Mouse (Mus musculus): ENCODE measurements around the gene Gm45623.

The Gm45623 gene

DNA sequence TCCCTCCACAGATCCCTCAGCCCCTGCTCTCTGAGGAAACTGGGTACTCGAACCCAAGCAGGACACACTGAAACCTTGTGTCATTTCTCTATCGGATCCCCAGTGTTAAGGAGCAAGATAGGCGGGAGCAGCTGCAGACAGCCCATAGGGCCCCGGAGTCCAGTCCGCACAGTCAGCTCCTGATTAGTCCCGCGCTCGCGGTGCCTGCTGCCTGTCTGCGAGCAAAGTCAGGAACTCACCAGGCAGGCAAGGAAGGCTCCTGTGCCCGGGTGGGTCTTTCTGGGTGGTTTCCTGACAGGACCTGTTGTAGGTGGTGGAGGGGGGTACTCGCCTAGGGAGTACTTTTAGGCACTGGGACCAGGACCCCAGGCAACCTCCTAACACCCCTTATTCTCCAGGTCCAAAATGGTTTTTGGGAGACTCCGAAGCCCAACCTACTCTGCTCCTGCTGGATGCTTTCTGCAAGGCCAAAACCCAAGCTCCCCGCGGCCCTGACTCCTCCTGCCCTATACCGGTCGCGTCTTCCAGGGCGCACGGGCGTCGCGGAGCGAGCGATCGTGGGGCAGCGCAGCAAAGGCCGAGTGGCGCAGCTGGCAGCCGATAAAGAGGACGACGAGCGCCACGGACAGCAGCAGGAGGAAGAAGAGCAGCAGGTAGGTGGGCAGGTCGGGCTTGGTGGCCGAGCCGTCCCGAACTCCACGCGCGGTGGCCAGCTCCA, 994 bp downstream of the Gm45623 start:
- DNase-seq (ENCODE audit: low read depth in 1 of 2, low spot score in 2 of 2) = no peak

DNA sequence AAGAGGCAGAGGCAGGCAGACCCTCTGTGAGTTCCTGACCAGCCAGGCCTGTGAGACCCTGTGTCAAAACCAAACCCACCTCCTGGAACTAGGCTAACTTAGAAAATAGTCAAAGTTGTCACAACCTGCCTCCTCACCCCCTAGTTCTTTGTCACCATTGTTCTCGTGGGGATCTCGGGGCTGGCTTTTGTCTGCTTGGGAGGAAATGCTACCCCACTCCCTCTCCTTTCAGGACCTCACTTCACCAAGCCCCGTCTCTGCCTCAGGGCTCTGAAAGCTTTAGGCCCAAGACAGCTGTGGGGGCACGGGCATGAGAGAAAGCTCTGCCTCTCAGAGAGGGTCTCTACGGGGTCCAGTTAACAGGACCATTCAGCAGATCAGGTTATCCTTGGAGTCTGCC, 1.9 kb downstream of the Gm45623 start:
- DNase-seq (ENCODE audit: low read depth in 1 of 2, low spot score in 2 of 2) = no peak

DNA sequence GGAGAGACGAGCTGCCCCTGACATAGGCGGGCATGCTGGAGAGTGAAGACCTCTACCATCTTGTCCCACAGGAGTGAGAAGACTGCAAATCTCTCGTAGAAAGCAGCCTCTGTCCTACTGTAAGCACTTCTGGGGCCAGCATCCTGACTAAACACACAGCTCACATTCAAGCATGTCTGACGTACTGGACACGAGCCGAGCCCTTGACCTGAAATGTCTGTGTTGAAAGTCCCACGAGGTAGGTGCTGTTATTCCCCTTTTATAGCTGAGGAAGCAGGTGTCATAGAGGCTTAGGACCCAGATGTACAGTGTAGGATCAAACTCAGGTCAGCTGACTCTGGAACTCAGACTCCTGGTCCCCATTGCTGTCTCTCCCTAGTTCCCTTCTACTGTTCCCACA, 4.2 kb downstream of the Gm45623 start:
- no peak for DNase-seq (ENCODE audit: low read depth in 1 of 2, low spot score in 2 of 2)

DNA sequence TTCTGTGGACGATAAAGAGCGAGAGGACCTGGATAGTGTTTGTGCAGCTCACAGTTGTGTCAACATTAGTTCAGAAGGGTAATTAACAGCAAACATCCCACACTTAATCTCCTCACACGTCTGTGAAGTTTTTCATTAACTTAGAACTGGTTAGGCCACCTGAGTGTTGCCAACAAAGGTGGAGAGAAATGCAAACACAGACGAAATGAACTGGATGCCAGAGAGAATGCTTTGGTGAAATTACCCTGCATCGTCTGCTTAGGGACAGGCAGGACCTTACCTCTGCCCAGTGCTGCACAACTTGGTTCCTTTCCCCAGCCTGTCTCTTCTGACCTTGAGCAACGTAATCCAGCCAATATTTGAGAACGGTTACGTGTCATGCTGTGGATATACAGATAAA, 6.1 kb downstream of the Gm45623 start:
- no peak for DNase-seq (ENCODE audit: low read depth in 1 of 2, low spot score in 2 of 2)

DNA sequence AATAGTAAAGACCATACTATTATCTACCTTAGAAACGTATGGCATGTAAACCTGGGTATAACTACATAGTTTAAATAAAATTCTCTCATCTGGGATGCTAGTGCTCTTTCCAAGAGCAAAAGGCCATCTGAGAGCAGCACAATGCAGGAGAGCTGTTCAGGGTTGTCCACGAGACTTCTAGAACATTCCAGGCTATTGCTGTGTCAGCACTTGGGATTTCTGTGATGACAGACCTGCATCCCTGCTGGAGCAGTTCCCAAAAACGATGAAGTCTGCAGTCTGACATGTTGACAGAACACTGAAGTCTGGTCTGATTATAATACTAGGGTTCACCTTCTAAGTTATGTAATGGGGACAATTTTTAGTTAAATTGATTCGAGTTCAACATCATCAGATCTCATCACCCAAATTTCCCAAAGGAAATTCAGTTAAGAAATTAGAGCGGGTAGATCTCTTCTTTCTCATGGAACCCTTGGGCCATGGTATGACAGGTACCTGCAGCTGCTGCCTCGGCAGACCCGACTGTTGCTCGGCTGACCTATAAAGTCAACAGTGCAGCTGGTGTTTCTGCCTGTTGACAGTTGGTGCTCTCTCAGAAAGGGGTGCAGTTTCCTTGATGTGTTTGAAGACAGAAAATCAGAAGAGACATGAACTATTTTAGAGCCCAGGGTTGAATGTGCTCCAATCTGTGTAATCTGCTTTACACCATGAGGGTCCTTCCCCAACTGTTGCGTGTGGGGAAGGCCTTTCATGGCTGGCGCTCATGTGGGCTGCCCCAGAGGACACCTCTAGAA, 6.7 kb downstream of the Gm45623 start:
- DNase-seq (ENCODE audit: low read depth in 1 of 2, low spot score in 2 of 2) = no peak

DNA sequence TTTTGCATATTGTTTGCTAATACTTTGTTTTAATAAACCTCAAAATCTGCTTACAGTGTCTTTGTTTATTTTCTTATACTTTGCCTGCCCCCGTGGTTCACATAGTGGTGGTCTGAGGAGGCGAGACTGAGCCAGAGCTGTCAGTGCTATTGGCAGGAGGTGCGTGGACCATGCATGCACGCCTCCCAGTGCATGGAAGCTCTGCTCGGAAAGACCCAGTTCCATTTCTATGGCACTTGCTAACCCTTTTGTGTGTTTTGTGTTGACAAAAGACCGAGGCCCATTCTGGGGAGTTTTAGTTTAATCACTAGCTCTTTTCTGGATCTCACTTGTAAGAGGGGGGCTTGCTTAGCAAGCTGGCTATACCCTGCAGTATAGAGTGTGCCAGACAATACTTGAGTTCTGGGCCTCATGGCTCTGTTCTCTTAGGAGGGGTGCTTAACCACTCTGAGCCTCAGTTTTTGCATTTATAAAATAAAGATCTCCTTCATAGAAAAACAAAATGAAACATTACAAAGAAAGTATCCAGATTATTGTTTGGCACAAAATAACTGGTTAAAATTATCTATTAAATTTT, 11.2 kb downstream of the Gm45623 start:
- no peak for DNase-seq (ENCODE audit: low read depth in 1 of 2, low spot score in 2 of 2)

DNA sequence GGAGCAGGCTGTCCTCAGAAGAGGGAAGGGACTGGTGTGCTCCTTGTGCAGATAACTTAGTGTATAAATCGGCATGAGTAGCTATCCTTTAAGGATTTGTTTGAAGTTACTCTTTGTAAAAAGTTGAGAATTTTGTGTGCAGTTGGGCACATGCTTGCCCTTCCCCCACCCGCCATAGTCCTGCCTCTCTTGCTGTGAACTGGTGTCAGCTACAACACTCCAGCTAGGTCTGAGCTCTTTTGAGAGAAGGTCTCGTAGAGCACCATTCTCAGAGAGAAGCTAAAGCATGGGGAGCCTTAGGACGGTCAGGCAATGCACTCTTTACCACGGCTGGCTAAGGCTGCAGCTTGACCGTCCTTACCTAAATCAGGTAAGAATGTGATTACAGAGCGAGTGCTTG, 11.9 kb downstream of the Gm45623 start:
- no peak for DNase-seq (ENCODE audit: low read depth in 1 of 2, low spot score in 2 of 2)

DNA sequence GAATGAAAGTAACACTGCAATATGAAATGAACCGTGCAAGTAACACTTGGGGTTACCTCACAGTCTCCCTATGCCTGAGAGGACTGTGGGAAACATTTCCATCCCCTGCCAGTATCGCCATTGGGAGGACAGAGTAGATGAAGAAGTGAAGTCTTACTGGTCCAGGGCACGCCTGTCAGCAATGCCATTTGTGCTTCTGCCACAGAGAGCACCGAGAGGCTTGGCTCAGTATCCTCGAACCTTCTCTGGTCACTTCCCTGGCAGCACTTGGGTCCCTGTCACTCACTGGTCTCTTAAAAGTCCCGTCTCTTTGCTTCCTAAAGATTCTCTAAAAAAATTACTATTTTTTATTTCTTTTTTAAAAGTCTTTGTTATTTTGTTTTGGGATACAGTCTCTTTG, 13.1 kb downstream of the Gm45623 start:
- no peak for DNase-seq (ENCODE audit: low read depth in 1 of 2, low spot score in 2 of 2)

DNA sequence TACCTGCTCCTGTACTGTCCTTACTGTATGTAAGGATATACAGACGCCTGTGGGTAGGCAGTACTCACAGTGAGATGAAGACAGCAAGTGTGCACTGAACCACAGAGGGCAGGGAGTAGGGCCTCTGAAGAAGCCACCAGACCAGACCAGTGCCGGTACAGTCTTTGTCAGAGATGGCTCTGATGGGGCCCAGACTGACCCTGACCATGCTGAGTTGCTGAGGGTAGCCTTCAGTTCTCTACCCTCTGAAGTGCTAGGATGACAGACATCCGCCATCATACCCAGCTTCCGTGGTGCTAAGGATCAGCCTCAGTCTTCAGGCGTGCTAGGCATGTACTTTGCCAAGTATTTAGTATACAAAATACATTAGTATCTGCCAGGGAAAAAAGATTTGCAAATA, 14.1 kb downstream of the Gm45623 start:
- no peak for DNase-seq (ENCODE audit: low read depth in 1 of 2, low spot score in 2 of 2)

DNA sequence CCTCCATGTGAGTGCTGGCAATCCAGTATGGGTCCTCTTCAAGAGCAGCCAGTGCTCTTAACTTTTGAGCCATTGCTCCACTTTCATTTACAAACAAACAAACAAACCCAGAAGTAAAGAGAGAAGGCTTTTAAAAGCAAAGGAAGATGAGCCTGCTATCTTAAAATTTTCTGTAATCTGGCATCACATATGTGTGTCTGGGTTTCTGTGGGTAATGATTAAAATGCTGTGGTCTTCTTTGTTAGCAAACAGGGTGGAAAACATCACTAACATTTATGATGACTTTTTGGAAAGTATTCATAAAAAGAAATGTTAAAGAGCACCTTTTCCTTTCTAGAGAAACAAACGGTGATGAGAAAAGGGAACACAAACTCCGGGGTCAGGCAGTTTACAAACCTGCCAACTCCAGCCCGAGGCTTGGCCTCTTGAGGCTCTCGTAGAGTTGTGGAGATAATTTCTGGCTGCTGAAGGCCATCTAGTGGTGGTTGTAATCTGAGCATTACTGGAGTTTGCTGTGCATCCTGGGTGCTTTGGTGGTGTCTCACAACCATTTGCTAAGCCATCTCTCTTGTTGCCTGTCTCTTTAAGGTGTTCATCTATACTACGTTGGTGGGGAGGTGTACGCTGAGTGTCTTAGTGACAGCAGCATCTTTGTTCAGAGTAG, 18.3 kb downstream of the Gm45623 start:
- DNase-seq (ENCODE audit: low read depth in 1 of 2, low spot score in 2 of 2) = no peak

DNA sequence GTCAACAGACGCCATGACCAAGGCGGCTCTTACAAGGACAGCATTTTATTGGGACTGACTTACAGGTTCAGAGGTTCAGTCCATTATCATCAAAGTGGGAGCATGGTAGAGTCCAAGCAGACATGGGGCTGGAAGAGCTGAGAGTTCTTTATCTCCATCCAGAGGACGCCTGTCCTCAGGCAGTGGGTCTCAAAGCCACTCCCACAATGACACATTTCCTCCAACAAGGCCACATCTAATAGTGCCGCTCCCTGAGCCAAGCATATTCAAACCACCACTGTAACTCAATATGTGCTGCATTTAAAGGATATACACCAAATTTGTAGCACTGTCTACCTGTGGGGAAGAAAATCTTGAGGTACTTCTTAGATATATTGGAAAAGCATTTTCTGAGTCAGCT, 19.0 kb downstream of the Gm45623 start:
- DNase-seq (ENCODE audit: low read depth in 1 of 2, low spot score in 2 of 2) = no peak

DNA sequence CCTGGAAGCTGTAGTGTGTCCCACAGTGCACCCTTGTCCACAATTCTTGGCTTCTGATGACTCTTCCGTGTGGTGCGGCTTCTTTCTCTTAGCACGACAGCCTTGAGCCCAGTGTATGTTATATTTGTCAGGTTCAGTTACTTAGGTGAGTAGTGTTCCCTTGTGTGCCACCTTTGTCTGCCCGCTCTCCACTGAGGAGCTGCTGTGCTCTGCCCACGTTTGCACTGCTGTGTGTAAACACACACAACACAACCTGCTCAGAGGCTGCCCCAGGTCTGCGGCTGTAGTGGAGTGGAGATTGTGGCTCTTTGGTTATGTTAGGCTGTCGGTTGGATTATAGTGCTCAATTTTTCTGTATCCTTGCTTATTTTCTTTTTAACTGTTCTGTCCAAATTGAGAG, 24.6 kb downstream of the Gm45623 start:
- DNase-seq (ENCODE audit: low read depth in 1 of 2, low spot score in 2 of 2) = no peak

DNA sequence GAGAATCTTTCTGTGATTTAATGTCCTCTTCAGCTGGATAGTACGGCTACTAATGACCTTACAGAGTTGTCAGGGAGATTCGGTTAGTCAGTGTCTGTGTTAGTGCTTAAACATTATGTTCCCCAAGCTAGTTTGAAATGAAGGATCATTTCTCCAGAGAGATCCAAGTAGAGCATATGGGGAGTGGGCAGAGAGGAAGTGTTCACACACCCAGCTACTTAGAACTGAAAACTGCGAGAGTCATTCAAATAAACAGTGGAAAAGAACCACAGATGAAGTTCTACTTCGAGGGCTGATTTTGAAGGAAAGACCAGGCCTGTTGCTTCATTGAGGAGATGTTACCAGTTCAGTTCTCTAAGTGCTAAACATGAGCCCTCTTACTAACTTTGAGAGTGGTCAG, 27.1 kb downstream of the Gm45623 start:
- DNase-seq (ENCODE audit: low read depth in 1 of 2, low spot score in 2 of 2) = no peak

DNA sequence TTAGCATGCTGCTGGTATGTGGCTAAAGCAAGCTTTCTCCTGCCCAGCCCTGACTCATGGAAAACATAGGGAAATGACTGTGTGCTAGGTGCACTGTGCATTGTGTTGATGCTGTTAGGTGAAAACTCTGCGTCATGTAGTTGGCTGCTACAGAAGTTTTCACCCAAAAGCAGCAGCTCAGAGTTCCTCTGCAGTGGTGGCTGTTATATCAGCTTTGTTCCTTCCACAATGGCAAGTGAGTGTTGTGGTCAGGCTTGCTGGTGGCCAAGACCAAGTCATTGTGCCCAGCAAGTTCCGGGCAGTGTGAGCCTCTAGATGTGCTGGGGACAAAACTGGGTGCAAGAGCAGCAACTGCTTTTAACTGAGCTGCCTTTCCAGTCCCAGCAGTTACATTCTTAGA, 41.4 kb downstream of the Gm45623 start:
- DNase-seq (ENCODE audit: low read depth in 1 of 2, low spot score in 2 of 2) = no peak

DNA sequence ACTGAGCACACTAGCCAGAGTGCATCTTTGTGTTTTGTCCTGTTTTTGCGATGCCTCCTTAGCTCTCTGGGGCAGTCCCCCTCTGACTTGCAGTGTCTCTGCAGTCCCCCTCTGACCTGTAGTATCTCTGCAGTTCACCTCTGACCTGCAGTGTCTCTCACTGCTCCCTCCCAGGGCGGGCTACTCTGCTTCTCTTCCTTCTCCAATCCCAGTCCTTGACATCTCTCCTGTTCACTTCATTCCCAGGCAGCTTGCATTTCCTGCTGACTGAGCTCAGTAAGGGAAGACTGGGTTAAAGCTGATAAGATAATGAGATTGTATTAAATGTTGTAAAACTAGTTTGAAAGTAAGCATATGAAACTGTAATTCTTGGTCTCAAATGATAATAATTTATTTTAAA, 43.0 kb downstream of the Gm45623 start:
- DNase-seq (ENCODE audit: low read depth in 1 of 2, low spot score in 2 of 2) = no peak

DNA sequence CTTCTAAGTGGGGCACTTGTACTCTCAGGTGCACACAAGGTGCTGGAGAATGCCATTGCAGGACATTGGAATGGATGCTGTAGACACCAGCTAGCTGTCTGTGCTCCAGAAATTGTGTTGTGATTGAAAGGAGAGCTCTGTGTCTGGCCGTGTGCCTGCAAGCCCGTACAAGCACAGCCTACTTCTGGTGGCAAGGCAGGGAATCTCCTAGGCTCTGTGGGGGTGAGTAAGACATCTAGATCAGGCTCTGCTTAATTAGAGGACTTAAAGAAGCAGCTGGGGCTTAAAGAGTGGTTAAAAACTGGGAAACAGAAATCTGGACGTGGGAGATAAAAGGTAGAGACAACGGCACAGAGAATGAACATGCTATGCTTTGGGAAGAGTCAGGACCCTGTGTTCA, 46.0 kb downstream of the Gm45623 start:
- no peak for DNase-seq (ENCODE audit: low read depth in 1 of 2, low spot score in 2 of 2)

DNA sequence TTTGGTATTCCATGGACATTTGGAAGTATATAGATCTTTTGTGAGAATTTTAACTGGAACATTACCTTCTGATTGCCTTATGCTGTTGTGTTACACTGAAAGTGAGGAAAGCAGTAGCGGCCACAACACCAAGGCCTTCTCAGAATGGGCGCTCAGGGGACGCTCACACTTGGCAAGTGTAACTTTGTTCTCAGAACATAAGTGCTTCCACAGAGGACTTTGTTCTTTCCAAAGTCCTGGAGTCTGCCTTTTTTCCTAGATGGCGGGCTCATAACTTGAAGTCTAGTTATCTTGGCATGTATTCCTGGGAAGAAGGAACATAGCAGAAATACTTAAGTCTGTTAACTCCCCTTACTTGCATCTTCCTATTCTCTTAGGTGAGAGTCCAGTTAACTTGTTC, 46.5 kb downstream of the Gm45623 start:
- no peak for DNase-seq (ENCODE audit: low read depth in 1 of 2, low spot score in 2 of 2)

DNA sequence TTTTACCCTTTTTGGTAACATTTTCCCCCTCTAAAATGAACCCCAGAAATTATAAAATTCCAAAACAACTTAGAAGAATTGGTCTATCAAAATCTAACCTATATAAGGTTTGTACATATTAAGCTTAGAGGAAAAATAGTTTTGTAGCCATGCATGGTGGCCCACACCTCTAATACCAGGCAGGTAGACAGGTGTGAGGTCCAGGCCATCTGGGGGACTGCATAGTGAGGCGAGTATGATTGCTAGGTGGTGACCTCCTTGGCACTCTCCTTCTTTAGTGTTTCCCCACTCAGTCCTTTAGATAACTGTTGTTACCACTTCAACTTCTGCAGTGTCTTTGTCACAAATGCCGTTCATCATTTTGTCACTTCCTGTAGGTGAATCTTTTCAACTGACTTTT, 49.0 kb downstream of the Gm45623 start:
- no peak for DNase-seq (ENCODE audit: low read depth in 1 of 2, low spot score in 2 of 2)

DNA sequence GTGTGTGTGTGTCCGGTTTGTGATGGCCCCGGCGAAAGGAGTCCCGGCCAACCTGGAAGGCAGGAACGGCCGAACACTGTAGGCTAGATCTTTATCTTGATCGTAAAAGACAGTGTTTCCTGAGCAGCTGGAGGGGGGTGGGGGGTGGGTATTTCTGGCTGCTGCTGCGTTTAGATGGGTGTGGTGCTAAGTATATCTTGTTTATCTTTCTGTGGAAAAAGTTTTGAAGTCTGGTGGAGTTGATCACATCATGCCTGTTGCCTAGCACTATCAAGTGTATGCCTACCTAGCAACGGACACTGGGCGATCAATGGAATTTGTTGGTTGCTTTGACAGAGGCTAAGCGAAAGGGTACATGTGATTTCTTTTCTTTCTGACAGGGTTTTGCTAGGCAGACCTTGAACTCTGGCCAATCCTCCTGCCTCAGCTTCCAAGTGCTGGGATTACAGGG, 49.7 kb downstream of the Gm45623 start:
- DNase-seq (ENCODE audit: low read depth in 1 of 2, low spot score in 2 of 2) = no peak

DNA sequence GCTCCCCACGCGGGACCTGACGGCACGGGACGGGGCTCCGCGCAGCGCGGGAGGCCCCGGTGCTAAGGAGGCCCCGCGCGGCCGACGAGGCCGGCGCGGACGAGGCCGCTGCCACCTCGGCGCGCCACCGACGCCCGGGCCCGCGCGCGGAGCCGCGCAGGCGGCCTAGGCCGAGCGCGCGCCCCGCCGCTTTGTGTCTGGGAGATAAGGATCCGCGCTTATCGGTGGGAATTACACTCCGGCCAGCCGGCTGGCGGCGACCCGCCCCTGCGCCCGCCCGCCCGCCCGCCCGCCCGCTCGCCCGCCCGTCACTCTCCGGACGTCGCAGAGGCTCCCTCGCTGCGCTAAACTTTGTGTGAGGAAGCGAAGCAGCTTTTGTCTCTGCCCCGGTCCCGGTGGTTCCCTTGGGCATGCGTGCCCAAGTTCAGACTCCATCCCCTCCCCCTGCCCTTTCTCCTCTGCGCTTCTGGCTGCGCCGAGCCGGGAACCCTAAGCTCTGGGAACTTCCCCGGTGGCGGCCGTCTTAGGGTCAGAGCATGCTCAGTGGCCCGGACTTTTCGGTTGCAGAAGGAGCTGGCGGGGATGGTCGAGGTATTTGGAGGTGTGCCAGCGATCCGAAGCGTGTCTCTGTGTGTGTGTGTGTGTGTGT, 50.3 kb downstream of the Gm45623 start:
- peak; percentile 8 to 46 for DNase-seq (ENCODE audit: low read depth in 1 of 2, low spot score in 2 of 2)

DNA sequence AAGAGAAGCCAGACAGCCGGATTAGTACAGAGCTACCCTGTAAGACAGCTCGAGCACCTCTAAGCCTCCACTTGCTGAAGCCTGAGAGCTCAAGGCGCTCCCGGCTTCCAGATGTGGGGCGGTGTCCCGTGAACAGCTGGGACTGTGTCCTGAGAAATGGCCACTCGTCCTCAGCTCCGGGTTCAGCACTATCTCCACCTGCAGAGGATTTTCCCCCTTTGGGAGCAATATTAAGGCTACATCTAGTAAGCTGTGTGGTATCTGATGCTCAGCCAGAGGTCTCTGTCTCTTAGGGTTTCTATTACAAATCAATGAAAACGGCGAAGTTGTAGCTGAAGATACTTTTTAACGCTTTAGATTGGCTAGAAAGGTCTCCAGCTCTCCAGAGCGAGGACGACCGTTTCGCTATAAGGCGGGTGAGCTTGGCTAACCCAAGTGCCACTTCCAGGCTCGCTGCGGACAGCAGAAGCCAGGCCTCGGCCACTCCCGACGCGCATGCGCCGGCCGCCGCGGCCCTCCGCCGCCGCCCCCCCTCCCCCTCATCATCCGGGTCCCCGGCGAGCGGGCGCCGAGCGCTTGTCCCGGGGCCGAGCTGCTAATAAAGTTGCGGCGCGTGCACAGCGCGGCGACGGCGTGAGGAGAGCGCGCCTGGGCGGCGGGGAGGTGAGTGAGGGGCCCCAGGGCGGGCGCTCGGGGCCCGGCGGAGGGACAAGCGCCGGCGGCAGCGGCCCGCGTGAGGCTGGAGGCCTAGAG, 51.0 kb downstream of the Gm45623 start, which contains the start of gene Smad5:
Gene Smad5 (plus strand): TSS at position 542 of the 753 bp plus-strand sequence.
- DNase-seq (ENCODE audit: low read depth in 1 of 2, low spot score in 2 of 2) = peak; percentile 27 to 65
